Mouse (Mus musculus) lung, adult 2 months (tissue): ENCODE measurements around the gene Olfr524. TPM values are rescaled to one million over a fixed set of nuclear protein-coding genes. Genes with fewer than 3 reads are reported as not detected.

Source experiments
- DNase-seq: peaks from one replicate; pipeline ENCODE4 v3.0.0; 2022
- H3K4me1 ChIP-seq: fragments of 200-500 bp; 2 replicates; pipeline ENCODE4 v1.6.1; 2011; ENCODE audit warnings: low read length; ENCODE audit not compliant: control insufficient read depth, insufficient read depth
- H3K4me3 ChIP-seq: fragments of 200-500 bp; replicated peaks from 2 replicates; pipeline ENCODE3; 2011; ENCODE audit warnings: low read depth, mild to moderate bottlenecking, control low read depth, low read length; ENCODE audit errors: extremely low read depth
- CTCF ChIP-seq: fragments of 200-500 bp; IDR thresholded peaks from 2 replicates; pipeline ENCODE4 v1.5.1; 2011; ENCODE audit warnings: mild to moderate bottlenecking, low read length, control low read depth; ENCODE audit not compliant: insufficient read depth
- POLR2A ChIP-seq: fragments of 200-500 bp; IDR thresholded peaks from 2 replicates; pipeline ENCODE4 v1.6.1; 2011; ENCODE audit warnings: low read depth, mild to moderate bottlenecking, control low read depth, low read length, borderline replicate concordance; ENCODE audit errors: extremely low read depth
- WGBS: fragments of 180-500 bp; shearing (Covaris S2); methylation state at CpG from one replicate; pipeline ENCODE4 v1.1.7; 2018; 5-methylcytosine and 5-hydroxymethylcytosine counted together
- polyA plus RNA-seq: library from polyadenylated mRNA; depleted of rRNA; stranded (reverse); fragments of >200 nt; gene quantifications from 2 replicates; pipeline ENCODE4 v1.2.3, GENCODE M21; 2012; rRNA removed

The Olfr524 gene
- polyA plus RNA-seq, 1 experiment = not detected

DNA sequence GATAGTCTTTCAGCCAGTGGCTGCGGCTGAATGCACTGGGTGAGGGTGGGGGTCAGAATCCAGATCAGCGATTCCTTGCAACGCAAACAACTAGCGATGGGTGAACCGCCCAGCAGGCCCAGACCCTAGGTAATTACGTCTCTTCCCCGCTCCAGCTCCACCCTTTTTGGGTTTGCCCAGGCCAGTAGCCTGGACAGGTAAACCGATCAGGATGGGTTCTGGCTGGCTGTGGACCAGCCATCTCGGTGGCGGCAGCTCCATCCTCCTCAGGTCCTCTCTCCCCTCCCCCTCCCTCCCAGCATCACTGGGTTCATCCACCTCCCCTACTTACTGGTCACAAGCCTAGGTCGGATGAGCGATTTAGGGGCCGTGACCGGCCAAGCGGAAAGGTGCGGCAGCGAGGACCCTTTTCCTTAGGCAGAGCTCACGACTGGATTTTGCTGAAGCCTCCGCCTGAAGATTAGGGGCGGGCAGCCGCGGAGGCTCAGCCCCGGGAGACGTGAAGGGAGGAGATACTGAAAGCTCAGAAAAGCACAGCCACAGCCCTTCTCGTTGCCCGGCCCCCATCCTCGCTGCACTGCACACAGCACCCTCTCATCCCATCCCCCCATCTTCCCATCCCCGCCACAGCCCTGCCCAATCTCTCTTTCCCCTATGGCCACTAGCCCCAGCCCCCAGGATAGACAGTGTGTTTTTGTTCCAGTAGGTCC, 51.4 kb downstream of the Olfr524 start, which contains the start of gene Sprn:
Sprn (minus strand) TSS at position 660 of the 710 bp plus-strand sequence.
- 8% methylated on average over 28 of the region's 28 CpGs for WGBS
- Histone ChIP-seq H3K4me1 (no peaks in the 10 kb centered on the region), H3K4me3 (no peak within 1 kb of the TSS)
- no peak for TF ChIP-seq POLR2A
- no peak for TF ChIP-seq CTCF
- no peak for DNase-seq

DNA sequence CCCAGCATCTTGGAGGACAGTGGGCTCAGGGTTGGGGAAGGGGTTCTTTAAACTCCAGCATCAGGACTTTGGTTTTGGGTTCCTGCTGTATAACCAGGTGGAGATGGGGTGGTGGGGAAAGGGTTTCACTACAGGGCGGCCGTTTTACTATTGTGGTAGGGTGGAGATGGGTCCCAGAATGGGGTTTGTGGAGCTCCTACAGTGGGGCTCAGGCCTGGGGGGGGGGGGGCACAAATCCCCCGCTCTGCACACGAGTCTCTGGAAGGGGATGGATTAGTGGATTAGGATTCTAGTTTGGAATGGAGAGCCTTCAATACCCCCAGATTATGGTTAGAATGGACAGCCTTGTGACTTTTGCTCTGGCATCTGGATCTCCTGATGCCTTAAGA, 51.9 kb downstream of the Olfr524 start:
- no peak for DNase-seq
- Histone ChIP-seq H3K4me1 (no peaks in the 10 kb centered on the region), H3K4me3 (no peak overlapping the region)
- WGBS = 22% methylated on average over 4 of the region's 4 CpGs
- TF ChIP-seq CTCF (no peak), POLR2A (no peak)

DNA sequence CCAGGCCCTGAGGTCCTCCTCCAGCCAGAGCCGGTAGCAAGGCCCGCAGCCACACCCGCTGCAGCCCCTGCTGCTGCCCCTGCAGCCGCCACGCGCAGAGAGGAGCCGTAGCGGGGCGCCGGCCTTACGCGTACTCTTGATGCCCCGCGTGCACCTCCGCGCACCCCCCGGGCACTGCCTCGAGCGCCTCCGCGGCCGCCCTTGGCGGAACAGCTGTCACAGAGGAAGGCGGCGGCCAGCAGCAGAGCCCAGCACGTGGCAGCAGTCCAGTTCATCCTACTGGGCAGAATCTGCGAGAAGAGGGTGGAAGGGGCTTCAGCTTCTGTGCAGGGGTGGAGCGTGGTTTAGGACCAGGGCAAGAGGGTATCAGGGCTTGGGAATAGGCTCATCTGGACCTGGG, 52.4 kb downstream of the Olfr524 start:
- H3K4me1 ChIP-seq = no peaks in the 10 kb centered on the region
- 5% methylated on average over 28 of the region's 28 CpGs for WGBS
- TF ChIP-seq POLR2A (no peak), CTCF (no peak)
- DNase-seq = no peak
- no peak overlapping the region for H3K4me3 ChIP-seq

Other genes with a start within 250 kb of the Olfr524 start
- 5.6 and 6.8 TPM in 2 replicates for gene 6430531B16Rik, start 227.2 kb downstream of the Olfr524 start, polyA plus RNA-seq
- gene Adam8, start 213.4 kb downstream of the Olfr524 start, polyA plus RNA-seq = 19.2 and 21.2 TPM in 2 replicates
- gene Zfp511, start 169.6 kb downstream of the Olfr524 start, polyA plus RNA-seq = 75.7 and 85.5 TPM in 2 replicates
- gene Tubgcp2, start 169.3 kb downstream of the Olfr524 start, polyA plus RNA-seq = 19.4 and 25.3 TPM in 2 replicates
- not detected in 2 replicates for gene Msx3, start 156.9 kb downstream of the Olfr524 start, polyA plus RNA-seq
- gene Caly, start 123.4 kb downstream of the Olfr524 start, polyA plus RNA-seq = 0.20 and 0.27 TPM in 2 replicates
- not detected in 2 replicates for gene Prap1, start 112.6 kb downstream of the Olfr524 start, polyA plus RNA-seq
- 20.4 and 27.3 TPM in 2 replicates for gene Fuom, start 103.5 kb downstream of the Olfr524 start, polyA plus RNA-seq
- gene Paox, start 90.2 kb downstream of the Olfr524 start, polyA plus RNA-seq = 6.7 and 11.2 TPM in 2 replicates
- 62.4 and 71.8 TPM in 2 replicates for gene Echs1, start 89.5 kb downstream of the Olfr524 start, polyA plus RNA-seq
- gene Mtg1, start 68.4 kb downstream of the Olfr524 start, polyA plus RNA-seq = 14.7 and 18.2 TPM in 2 replicates
- 0.25 and 0.27 TPM in 2 replicates for gene Sprn, start 51.1 kb downstream of the Olfr524 start, polyA plus RNA-seq
- not detected in 2 replicates for gene Olfr522, start 41.2 kb downstream of the Olfr524 start, polyA plus RNA-seq
- gene Olfr523, start 32.7 kb downstream of the Olfr524 start, polyA plus RNA-seq = not detected in 2 replicates
- gene Cd163l1, start 12.3 kb upstream of the Olfr524 start, polyA plus RNA-seq = 1.7 and 2.8 TPM in 2 replicates
- gene 5830411N06Rik, start 41.3 kb upstream of the Olfr524 start, polyA plus RNA-seq = 0.58 and 0.78 TPM in 2 replicates
- gene Olfr525, start 114.9 kb upstream of the Olfr524 start, polyA plus RNA-seq = not detected in 2 replicates
- not detected in 2 replicates for gene Olfr527, start 128.1 kb upstream of the Olfr524 start, polyA plus RNA-seq
- gene Olfr60, start 155.7 kb upstream of the Olfr524 start, polyA plus RNA-seq = 0.32 TPM in 1 of 2 replicates, not detected in the other
- gene Olfr530, start 170.4 kb upstream of the Olfr524 start, polyA plus RNA-seq = not detected in 2 replicates
- not detected in 2 replicates for gene Olfr531, start 197.0 kb upstream of the Olfr524 start, polyA plus RNA-seq
- not detected in 2 replicates for gene Olfr532, start 215.7 kb upstream of the Olfr524 start, polyA plus RNA-seq